Mouse (Mus musculus) embryonic facial prominence, embryonic 10.5 days (tissue): ENCODE data around the gene Mak. TPM values are rescaled to one million over a fixed set of nuclear protein-coding genes. Genes with fewer than 3 reads are reported as not detected.

Experiments used
- DNase-seq: peaks from one replicate; pipeline ENCODE4 v3.0.0-alpha.2; 2017; ENCODE audit warnings: low spot score
- H3K27ac ChIP-seq: fragments of 300-500 bp; sonication (generic); replicated peaks from 2 replicates; pipeline ENCODE4 v1.5.1; 2016; ENCODE audit warnings: mild to moderate bottlenecking
- H3K27me3 ChIP-seq: fragments of 300-500 bp; sonication (generic); replicated peaks from 2 replicates; pipeline ENCODE4 v1.6.1; 2016; ENCODE audit warnings: low read depth, mild to moderate bottlenecking; ENCODE audit not compliant: poor library complexity, severe bottlenecking
- H3K36me3 ChIP-seq: fragments of 300-500 bp; sonication (generic); replicated peaks from 2 replicates; pipeline ENCODE4 v1.6.1; 2016; ENCODE audit warnings: mild to moderate bottlenecking, moderate library complexity
- H3K4me1 ChIP-seq: fragments of 300-500 bp; sonication (generic); 2 replicates; pipeline ENCODE4 v1.6.1; 2016
- H3K4me3 ChIP-seq: fragments of 300-500 bp; sonication (generic); 2 replicates; pipeline ENCODE4 v1.5.1; 2016; ENCODE audit warnings: mild to moderate bottlenecking, moderate library complexity
- H3K9me3 ChIP-seq: fragments of 300-500 bp; sonication (generic); 2 replicates; pipeline ENCODE4 v1.6.1; 2016; ENCODE audit warnings: mild to moderate bottlenecking
- WGBS: fragments of 180-500 bp; shearing (Covaris S2); methylation state at CpG from one replicate; pipeline ENCODE4 v1.1.7; 2016; 5-methylcytosine and 5-hydroxymethylcytosine counted together
- polyA plus RNA-seq: library from polyadenylated mRNA; unstranded; fragments of >200 nt; fragmentation: Nextera tagmentation; extraction: Ambion mirVana; gene quantifications from 2 replicates; pipeline ENCODE4 v1.2.1, GENCODE M21; 2016

Mak gene
- polyA plus RNA-seq, 1 experiment from 2014 or later = 0.95 TPM

DNA sequence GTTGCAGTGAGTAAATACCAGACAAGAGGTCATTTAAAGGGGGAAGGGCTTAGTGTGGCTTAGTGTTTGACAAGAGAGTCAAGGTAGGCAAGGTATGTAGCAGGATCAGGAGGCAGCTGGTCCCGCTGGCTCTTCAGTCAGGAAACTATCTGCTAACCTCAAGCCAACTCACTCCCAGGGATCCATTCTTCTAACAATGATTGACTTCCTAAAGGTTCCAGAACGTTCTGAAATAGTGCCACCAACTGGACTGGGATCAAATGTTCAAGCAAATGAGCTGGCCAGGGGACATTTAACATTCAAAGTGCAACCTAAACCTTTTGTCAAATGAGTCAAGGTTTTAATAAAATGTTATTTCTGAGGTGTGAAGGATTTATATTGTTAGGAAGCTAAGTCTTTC, 100.2 kb downstream of the Mak start:
- Histone ChIP-seq H3K27me3 (no peaks in the 10 kb centered on the region), H3K9me3 (no peaks in the 10 kb centered on the region), H3K4me1 (no peaks in the 10 kb centered on the region), H3K27ac (no peak overlapping the region), H3K36me3 (no peaks in the 10 kb centered on the region), H3K4me3 (no peak overlapping the region)
- no peak for DNase-seq
- 58% methylated on average over 2 of the region's 2 CpGs for WGBS

DNA sequence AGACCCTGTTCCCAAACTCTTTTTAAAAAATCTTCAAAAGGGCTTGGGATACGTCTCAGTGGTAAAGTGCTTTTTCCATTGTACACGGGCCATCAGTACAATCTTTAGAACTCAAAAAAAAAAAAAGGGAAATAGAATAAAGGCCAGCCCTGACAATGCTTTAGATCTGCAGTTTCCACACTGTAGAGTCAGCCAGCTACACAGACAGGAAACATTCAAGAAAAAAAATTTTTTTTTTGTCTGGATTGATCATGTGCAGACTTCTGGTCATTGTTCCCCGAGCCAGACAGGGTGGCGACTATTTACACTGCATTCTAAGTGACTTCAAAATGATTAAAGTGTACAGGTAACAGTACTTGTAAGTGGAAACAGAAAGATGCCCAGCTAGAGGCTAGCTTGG, 100.9 kb downstream of the Mak start:
- Histone ChIP-seq H3K27ac (no peak overlapping the region), H3K27me3 (no peaks in the 10 kb centered on the region), H3K9me3 (no peaks in the 10 kb centered on the region), H3K36me3 (no peaks in the 10 kb centered on the region), H3K4me1 (no peaks in the 10 kb centered on the region), H3K4me3 (no peak overlapping the region)
- DNase-seq = no peak
- WGBS = 83% methylated on average over 4 of the region's 4 CpGs

DNA sequence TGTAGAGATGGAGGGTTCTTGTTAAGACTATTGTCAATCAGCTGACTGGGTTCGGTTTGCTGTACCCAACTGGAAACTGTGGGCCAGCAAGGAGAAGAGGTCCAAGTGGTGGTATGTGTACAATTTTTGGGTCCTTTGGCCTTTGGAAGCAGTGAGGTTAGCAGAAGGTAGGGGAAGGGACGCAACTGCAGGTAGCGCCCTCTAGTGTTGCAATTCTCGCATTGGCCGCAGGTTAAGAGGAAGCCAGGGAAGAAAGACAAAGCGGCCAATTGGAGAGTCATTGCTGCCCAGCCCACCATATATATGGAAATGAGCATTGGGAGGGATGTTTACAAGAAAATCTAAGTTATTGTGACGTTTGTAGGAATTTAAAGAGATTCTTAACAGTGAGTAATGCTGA, 101.9 kb downstream of the Mak start:
- WGBS = 10% methylated on average over 7 of the region's 7 CpGs
- Histone ChIP-seq H3K4me1 (no peaks in the 10 kb centered on the region), H3K27me3 (no peaks in the 10 kb centered on the region), H3K27ac (no peak overlapping the region), H3K36me3 (no peaks in the 10 kb centered on the region), H3K9me3 (no peaks in the 10 kb centered on the region), H3K4me3 (no peak overlapping the region)
- DNase-seq = peak; percentile 57

Other genes starting within 250 kb of the Mak start
- gene Gcnt2, start 220.0 kb downstream of the Mak start, polyA plus RNA-seq = 2.1 and 2.9 TPM in 2 replicates
- 65.7 and 71.1 TPM in 2 replicates for gene Pak1ip1, start 78.7 kb downstream of the Mak start, polyA plus RNA-seq
- 195 and 202 TPM in 2 replicates for gene Tmem14c, start 63.4 kb downstream of the Mak start, polyA plus RNA-seq
- gene Gcm2, start 31.3 kb upstream of the Mak start, polyA plus RNA-seq = 0.06 TPM in 1 of 2 replicates, not detected in the other
- gene Sycp2l, start 34.6 kb upstream of the Mak start, polyA plus RNA-seq = 0.12 TPM in 1 of 2 replicates, not detected in the other
- 27.5 and 34.1 TPM in 2 replicates for gene Elovl2, start 140.7 kb upstream of the Mak start, polyA plus RNA-seq
- gene Smim13, start 170.1 kb upstream of the Mak start, polyA plus RNA-seq = 11.3 and 12.1 TPM in 2 replicates
- not detected in 2 replicates for gene Gm17364, start 194.3 kb upstream of the Mak start, polyA plus RNA-seq